7 mouse cellular contexts compared by ENCODE assay signal in the genomic region with DNA sequence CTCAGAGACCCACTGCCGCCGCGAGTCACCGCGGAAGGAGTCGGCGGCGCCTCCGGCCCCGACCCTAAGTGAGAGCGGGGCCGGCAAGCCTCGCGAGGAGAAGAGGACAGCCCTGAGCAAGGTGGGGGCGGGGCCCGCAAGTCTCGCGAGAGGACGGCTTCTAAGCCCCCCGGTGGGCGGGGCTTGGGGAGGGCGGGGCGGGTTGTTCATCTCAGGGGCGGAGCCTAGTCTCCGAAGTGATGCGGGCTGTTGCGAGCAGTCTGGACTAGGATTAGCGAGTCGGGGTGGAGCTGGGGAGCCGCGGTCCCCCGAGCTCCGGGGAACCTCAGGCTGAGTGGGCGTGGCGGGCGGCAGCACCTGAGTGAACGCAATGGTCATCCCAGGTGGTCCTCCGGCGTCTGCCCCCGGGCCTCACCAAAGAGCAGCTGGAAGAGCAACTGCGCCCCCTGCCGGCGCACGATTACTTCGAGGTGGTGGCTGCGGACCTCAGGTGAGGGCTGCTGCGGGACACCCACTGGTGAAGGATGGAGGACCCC. TPM values are rescaled to one million over a fixed set of nuclear protein-coding genes. Genes with fewer than 3 reads are reported as not detected.
DNase-seq lines count a peak whose midpoint lies in the region; ATAC-seq lines count a peak whose summit lies in the region.

No protein-coding gene starts in this region.

- peak overlapping the region; percentile 83 for H3K4me2 ChIP-seq in embryonic facial prominence, embryonic 11.5 days (ENCODE audit: low read depth, low read length)
- peak overlapping the region; percentile 68 for H3K4me2 ChIP-seq in limb, embryonic 11.5 days (ENCODE audit: low read depth, severe bottlenecking)
- peak overlapping the region; percentile 81 for H3K4me2 ChIP-seq in midbrain, embryonic 14.5 days (ENCODE audit: low read length)

- peak overlapping the region; percentile 61 for H3K4me3 ChIP-seq in embryonic facial prominence, embryonic 11.5 days (ENCODE audit: low read depth, low read length)
- peak overlapping the region; percentile 70 for H3K4me3 ChIP-seq in limb, embryonic 11.5 days (ENCODE audit: low read depth, low read length)
- peak overlapping the region; percentile 56 for H3K4me3 ChIP-seq in midbrain, embryonic 14.5 days (replicated peaks; ENCODE audit: low read depth, low read length)

- peak overlapping the region; percentile 97 for H3K27ac ChIP-seq in embryonic facial prominence, embryonic 11.5 days (replicated peaks; ENCODE audit: low read depth, low read length)
- peak overlapping the region; percentile 93 for H3K27ac ChIP-seq in limb, embryonic 11.5 days (replicated peaks; ENCODE audit: low read depth, low read length)
- H3K27ac ChIP-seq in midbrain, embryonic 14.5 days (replicated peaks; ENCODE audit: low read depth, low read length) = peak overlapping the region; percentile 99

- H3K27me3 ChIP-seq in embryonic facial prominence, embryonic 11.5 days (ENCODE audit: control insufficient read depth, insufficient read depth, low read length) = no peaks in the 10 kb centered on the region
- H3K27me3 ChIP-seq in limb, embryonic 11.5 days (ENCODE audit: control insufficient read depth, insufficient read depth, low read length) = no peaks in the 10 kb centered on the region
- H3K27me3 ChIP-seq in midbrain, embryonic 14.5 days (ENCODE audit: control insufficient read depth, insufficient read depth, low read length) = no peaks in the 10 kb centered on the region

- peak; percentile 95 for ATAC-seq in embryonic facial prominence, embryonic 11.5 days (replicated peaks; ENCODE audit: insufficient number of reproducible peaks, low FRiP score, low TSS enrichment, low read depth)
- peak; percentile 94 for ATAC-seq in limb, embryonic 11.5 days (ENCODE audit: insufficient number of reproducible peaks, low FRiP score, low TSS enrichment, low read depth)
- ATAC-seq in midbrain, embryonic 14.5 days (ENCODE audit: low FRiP score, low TSS enrichment) = peak; percentile 97

- H3K9ac ChIP-seq in embryonic facial prominence, embryonic 11.5 days (replicated peaks; ENCODE audit: low read length) = peak overlapping the region; percentile 96
- H3K9ac ChIP-seq in limb, embryonic 11.5 days (ENCODE audit: low read length) = peak overlapping the region; percentile 97
- peak overlapping the region; percentile 93 for H3K9ac ChIP-seq in midbrain, embryonic 14.5 days (replicated peaks; ENCODE audit: low read length)

- 0% methylated on average over 46 of the region's 47 CpGs for WGBS in embryonic facial prominence, embryonic 11.5 days
- WGBS in limb, embryonic 11.5 days = under 1% methylated on average over 45 of the region's 47 CpGs
- WGBS in midbrain, embryonic 14.5 days = under 1% methylated on average over 37 of the region's 47 CpGs

- no peaks in the 10 kb centered on the region for H3K9me3 ChIP-seq in embryonic facial prominence, embryonic 11.5 days (replicated peaks; ENCODE audit: control insufficient read depth, low read length)
- H3K9me3 ChIP-seq in limb, embryonic 11.5 days (ENCODE audit: control insufficient read depth, low read length) = no peaks in the 10 kb centered on the region
- H3K9me3 ChIP-seq in midbrain, embryonic 14.5 days (ENCODE audit: control insufficient read depth, low read length) = no peaks in the 10 kb centered on the region

- DNase-seq in adrenal gland, postnatal 14 days = peak; percentile 99
- DNase-seq in embryonic facial prominence, embryonic 11.5 days (ENCODE audit: low spot score) = peak; percentile 98
- DNase-seq in heart, adult 11 months = peak; percentile 99
- DNase-seq in kidney, adult 18-20 months = peak; percentile 97
- DNase-seq in limb, embryonic 11.5 days (ENCODE audit: low spot score) = peak; percentile 98
- peak; percentile 100 for DNase-seq in midbrain, embryonic 14.5 days
- peak; percentile 92 to 96 for DNase-seq in spleen, adult 18-20 months

- H3K36me3 ChIP-seq in embryonic facial prominence, embryonic 11.5 days (replicated peaks; ENCODE audit: control insufficient read depth, insufficient read depth, low read depth, low read length) = no peaks in the 10 kb centered on the region; the same call in none of the 2 replicates
- peaks cover 6% of the 10 kb centered on the region; the same call in 1 of the 2 replicates for H3K36me3 ChIP-seq in limb, embryonic 11.5 days (ENCODE audit: control insufficient read depth, insufficient read depth, low read length)
- H3K36me3 ChIP-seq in midbrain, embryonic 14.5 days (ENCODE audit: control insufficient read depth, insufficient read depth, low read length) = peaks cover 24% of the 10 kb centered on the region

- H3K4me1 ChIP-seq in embryonic facial prominence, embryonic 11.5 days (ENCODE audit: control insufficient read depth, insufficient read depth, low read length) = no peaks in the 10 kb centered on the region
- no peaks in the 10 kb centered on the region for H3K4me1 ChIP-seq in limb, embryonic 11.5 days (ENCODE audit: control insufficient read depth, insufficient read depth, low read length)
- peaks cover 8% of the 10 kb centered on the region for H3K4me1 ChIP-seq in midbrain, embryonic 14.5 days (ENCODE audit: control insufficient read depth, insufficient read depth, low read length)

RNA-seq across cellular contexts. Expression of gene Upf3a, which starts 0.4 kb away (rescaled TPM):
- 30.0 and 37.5 TPM in 2 replicates for total RNA-seq in adrenal gland, postnatal 14 days (2021)
- 40.2 and 40.5 TPM in 2 replicates for polyA plus RNA-seq in embryonic facial prominence, embryonic 11.5 days (2014; fragmentation: Nextera tagmentation; extraction: Ambion mirVana)
- polyA plus RNA-seq in limb, embryonic 11.5 days (2014; fragmentation: Nextera tagmentation; extraction: Ambion mirVana) = 43.7 and 46.2 TPM in 2 replicates
- polyA plus RNA-seq in midbrain, embryonic 14.5 days (2014; fragmentation: Nextera tagmentation; extraction: Ambion mirVana) = 36.4 and 38.1 TPM in 2 replicates

RNA-seq across cellular contexts. Expression of gene Cdc16, which starts 28.4 kb away (rescaled TPM):
- total RNA-seq in adrenal gland, postnatal 14 days (2021) = 50.5 and 55.1 TPM in 2 replicates
- polyA plus RNA-seq in embryonic facial prominence, embryonic 11.5 days (2014; fragmentation: Nextera tagmentation; extraction: Ambion mirVana) = 282 and 295 TPM in 2 replicates
- polyA plus RNA-seq in limb, embryonic 11.5 days (2014; fragmentation: Nextera tagmentation; extraction: Ambion mirVana) = 246 and 251 TPM in 2 replicates
- 158 and 207 TPM in 2 replicates for polyA plus RNA-seq in midbrain, embryonic 14.5 days (2014; fragmentation: Nextera tagmentation; extraction: Ambion mirVana)

RNA-seq across cellular contexts. Expression of gene AF366264, which starts 52.4 kb away (rescaled TPM):
- not detected in 2 replicates for total RNA-seq in adrenal gland, postnatal 14 days (2021)
- not detected in 2 replicates for polyA plus RNA-seq in embryonic facial prominence, embryonic 11.5 days (2014; fragmentation: Nextera tagmentation; extraction: Ambion mirVana)
- not detected in 2 replicates for polyA plus RNA-seq in limb, embryonic 11.5 days (2014; fragmentation: Nextera tagmentation; extraction: Ambion mirVana)
- polyA plus RNA-seq in midbrain, embryonic 14.5 days (2014; fragmentation: Nextera tagmentation; extraction: Ambion mirVana) = not detected in 2 replicates

Comparison
In these comparisons a context has a peak if more than half of its experiments do, and no peak if none do; other contexts are left out.
1. Peak in every context shown above with its lines: DNase-seq, ATAC-seq, H3K4me3 ChIP-seq and H3K27ac ChIP-seq.